Mouse (Mus musculus): ENCODE measurements around the gene Lrrc52.

DNA sequence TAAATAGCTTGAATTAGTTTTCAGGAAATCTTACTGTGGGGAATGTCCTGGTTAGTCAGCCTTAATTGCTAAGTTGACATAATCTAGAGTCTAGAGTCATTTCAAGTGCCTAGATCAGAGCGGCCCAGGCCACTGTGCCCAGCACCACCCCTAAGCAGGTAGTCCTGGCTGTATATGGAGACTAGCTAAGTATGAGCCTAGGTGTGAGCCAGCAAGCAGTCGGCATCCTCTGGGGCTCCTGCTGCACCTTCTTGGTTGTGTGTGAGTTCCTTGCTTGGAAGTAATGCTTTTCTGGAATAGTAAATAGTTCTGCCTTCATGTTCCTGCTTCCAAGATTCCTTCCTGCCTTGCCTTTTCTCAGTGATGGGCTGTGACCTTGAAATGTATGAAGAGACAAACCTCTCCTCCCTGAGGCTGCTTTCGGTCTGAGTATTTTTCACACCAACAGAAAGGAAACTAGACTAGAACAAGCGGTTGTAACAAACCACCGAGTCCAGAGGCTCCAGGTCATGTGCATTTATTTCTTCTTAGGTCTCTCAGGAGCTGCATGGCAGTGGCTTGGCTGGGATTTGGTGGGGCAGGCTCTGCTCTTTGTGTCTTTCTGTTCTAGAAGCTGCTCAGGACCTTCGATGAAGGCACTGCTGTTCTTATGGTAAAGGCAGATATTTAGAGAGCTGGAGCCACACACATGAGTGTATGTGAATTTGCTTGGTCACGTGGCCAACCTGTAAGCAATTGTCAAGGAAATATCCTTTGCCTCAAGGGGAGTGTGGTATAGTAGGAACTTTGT is 30.2 kb downstream of the Lrrc52 start:
- TF ChIP-seq CTCF (conservative IDR thresholded peaks at IDR 0.05; ENCODE audit: low read length) = no peak
- TF ChIP-seq NANOG (IDR thresholded peaks at IDR 0.05; ENCODE audit: borderline replicate concordance, low read length) = no peak

Measured in E14TG2a.4 (cell line).